Mouse (Mus musculus): ENCODE results near the gene Ipo9.
"Not testable (repeated sequence)": the region's sequence is repeated elsewhere in the genome, so short reads cannot be mapped to it uniquely, and the experiment has no call there.

Ipo9 gene

GRCm38 (mm10) chr1:135427390-135427789, 2.9 kb downstream of the Ipo9 start:
- no peak for DNase-seq

DNA sequence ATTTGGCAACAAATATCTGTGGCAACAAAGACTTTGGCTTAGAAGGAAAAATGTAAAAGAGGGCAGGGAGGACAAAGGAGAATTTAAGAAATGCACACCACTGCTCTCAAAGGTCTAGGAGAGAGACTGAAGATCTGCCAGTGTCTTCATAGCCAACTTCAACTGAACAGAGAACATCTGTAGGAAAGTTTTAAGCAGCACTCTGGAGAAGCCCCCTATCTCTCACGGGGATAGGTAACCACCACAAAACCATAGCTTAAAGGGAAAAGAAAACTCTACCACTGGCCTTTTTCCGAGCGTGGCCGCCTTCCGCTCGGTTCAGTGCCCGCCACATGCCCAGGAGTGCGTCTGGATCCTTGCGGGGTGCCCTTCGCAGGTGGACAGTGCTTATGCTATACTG, 3.7 kb downstream of the Ipo9 start:
- DNase-seq, result no peak

- no peak for DNase-seq
Measured at GRCm38 (mm10) chr1:135422772-135423171, 7.5 kb downstream of the Ipo9 start.

- no peak for DNase-seq
Measured at GRCm38 (mm10) chr1:135413996-135414395, 16.3 kb downstream of the Ipo9 start.

DNA sequence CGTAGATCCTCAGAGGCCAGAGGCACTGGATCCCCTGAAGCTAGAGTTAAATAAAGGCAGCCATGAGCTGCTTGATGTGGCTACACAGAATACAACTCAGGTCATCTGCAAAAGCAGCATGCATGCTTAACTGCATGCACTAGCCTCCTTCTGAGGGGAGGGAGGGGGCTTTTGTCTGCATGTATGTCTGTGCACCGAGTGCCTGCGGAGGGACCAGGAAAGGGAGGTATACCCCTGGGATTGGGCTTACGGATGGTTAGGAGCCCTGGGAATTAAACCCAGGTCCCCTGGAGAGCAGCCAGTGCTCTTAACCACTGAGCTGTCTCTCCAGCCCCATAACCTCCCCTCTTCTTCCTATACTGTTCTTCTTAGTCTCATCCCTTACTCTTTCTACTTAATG, 18.2 kb downstream of the Ipo9 start:
- no peak for DNase-seq

GRCm38 (mm10) chr1:135410967-135411366, 19.3 kb downstream of the Ipo9 start:
- peak; percentile 45 for DNase-seq

DNA sequence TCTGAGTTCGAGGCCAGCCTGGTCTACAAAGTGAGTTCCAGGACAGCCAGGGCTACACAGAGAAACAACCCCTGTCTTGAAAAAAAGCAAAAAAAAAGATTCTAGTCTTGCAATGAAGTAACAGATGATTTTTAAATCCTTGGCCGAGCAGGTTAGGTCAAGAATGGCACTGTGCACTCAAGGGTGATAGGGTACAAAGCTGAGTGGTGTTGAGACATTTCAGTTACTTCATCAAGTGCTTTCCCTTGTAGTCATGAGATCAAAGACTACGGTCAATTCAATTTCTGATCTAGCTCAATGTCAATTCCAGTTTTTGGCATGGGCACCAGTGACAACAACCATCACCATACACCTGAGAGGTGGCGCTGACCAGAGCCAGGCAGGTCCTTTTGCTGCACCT, 21.3 kb downstream of the Ipo9 start:
- no peak for DNase-seq

GRCm38 (mm10) chr1:135405356-135405755, 24.9 kb downstream of the Ipo9 start:
- no peak for DNase-seq

- DNase-seq, result no peak
Measured at GRCm38 (mm10) chr1:135401452-135402110, 28.7 kb downstream of the Ipo9 start.

DNA sequence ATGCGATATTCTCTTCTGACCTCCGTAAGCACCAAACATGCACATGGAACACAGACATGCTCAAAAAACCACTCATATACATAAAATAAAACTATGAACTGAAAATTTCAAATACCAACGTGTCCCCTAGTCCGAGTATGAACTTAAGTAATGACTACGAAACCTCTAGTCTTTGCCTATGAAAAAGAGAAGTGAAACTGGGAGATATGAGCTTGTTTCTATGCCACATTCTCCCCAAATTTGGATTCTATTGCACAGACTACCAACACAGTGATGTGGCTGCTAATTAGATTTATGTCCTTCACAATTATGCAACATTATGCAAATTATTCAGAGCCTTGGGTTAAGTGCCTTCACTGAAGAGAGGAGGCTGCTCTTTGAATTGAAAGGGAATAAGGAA, 30.8 kb downstream of the Ipo9 start:
- DNase-seq, result no peak

- DNase-seq, result no peak
Measured at GRCm38 (mm10) chr1:135385161-135385560, 45.1 kb downstream of the Ipo9 start.

- no peak for DNase-seq
Measured at GRCm38 (mm10) chr1:135384171-135384570, 46.1 kb downstream of the Ipo9 start.

- not testable (repeated sequence) for DNase-seq
Measured at GRCm38 (mm10) chr1:135381560-135381959, 48.7 kb downstream of the Ipo9 start.

DNA sequence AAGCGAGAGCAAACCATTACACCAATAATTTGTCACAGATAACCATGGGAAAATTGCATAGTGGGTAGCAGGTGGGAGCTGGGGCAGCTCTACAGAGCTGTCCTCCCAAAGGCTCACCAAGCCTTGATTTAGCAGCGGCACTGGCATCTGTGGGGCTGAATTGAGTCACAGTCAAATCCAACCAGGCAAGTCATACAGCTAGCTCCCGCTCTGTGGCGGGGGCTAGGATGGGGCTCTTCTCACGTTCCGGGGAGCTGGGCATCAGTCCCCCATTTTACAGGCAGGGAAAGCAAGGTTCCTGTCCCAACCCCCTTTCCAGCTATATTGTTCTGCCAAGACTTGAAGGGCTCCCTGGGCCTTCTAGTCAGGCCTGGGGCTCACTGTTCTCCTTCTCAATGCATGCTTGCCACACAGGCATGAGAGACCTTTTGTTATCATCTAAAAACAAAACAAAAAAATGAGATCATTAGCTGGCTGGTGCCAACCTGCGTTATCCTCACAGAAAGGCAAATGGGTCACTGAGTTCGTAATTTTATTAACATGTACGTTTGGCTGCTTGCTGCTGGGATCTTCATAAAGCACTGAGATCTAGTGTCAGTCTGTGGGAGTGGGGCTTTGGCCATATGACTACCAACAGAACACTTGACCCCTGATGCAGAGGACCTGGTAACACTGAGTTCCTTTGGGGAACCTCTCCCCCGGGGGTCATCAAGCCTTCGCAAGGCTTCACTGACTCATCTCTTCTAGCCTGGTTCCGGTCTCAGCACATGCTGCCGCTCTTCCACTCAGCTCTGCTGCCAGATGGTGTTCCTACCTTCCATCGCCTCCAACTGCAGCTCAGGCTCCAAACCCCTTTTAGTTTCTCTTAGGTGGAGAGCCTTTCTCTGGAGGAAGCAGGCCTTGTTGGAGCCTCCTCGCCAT, 50.0 kb downstream of the Ipo9 start:
- no peak for DNase-seq

DNA sequence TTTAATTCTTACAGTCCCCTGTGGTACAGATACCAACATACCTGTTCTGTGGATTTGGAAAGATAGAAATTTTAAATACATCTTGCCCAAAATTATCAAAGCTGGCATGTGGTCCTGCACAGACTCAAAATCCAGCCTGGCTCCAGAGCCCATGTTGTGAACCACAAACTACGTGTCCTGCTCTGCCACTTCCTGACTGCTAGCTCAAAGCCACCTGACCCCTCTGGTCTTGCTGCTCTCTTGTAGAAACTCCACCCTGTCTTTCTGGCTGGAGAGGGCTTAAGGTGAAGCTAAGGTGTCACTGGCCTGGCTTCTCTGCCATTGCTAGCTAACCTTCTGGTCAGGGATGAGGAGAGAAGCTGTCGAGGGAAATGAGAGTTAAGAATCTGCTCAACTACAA, 51.3 kb downstream of the Ipo9 start:
- no peak for DNase-seq

DNA sequence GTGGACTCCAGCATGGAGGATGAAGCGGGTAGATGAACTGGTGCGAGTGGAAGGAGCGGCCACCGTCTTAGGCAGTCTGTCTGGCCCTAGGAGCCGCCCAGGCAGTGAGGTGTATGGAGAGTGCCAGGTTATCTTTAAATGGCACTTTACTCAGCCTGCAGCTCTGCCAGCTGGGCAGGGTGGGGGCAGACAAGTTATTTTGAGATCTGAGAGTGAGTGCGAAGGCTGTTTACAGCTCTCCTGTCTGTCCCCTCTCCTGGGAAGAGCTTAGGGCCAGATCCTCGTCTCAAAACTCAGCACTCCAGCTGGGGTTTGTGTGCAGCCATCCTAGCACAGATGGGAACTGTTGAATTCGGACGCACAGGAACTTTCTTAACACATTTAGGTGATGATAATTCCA, 51.7 kb downstream of the Ipo9 start:
- DNase-seq, result no peak

DNA sequence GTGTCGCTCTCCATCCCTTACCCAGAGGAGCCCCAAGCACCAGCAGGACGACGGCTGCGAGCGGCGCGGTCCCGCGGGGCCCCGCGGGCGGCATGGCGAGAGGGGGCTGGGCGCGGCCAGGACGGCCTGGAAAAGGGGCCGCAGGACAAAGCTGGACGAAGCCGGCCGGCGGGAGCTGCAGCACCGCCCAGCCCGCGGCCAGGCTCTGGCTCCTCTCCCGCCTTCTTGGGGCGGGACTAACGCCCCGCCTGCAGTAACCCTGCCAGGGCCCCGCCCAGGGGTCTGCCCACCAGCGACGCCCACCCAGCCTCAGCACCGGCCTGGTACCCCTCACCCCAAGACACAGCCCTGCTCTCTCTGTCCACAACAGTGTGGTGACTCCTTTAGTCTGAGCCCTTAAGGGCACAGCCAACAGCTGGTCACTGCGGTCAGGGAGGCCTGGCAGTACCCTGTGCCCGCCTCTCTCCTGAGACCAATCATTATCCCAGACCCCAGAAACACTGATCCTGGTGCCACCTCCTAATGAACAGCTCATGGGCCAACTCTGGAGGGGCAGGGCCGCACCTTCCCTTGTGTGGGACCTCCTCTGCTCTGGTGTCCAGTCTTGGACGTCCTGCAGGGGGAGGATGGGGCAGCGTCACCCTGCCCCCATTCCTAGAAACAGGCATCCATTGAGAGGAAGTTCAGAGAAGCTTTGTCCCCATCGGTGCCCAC, 55.3 kb downstream of the Ipo9 start, which contains the start of gene Shisa4:
Gene Shisa4 (minus strand): TSS at position 370 of the 714 bp plus-strand sequence.
- DNase-seq, result peak; percentile 69

- peak; percentile 30 for DNase-seq
Measured at GRCm38 (mm10) chr1:135374175-135374867, 56.0 kb downstream of the Ipo9 start.

GRCm38 (mm10) chr1:135373171-135373677, 57.1 kb downstream of the Ipo9 start:
- DNase-seq, result no peak

GRCm38 (mm10) chr1:135369415-135369814, 60.9 kb downstream of the Ipo9 start:
- no peak for DNase-seq

DNA sequence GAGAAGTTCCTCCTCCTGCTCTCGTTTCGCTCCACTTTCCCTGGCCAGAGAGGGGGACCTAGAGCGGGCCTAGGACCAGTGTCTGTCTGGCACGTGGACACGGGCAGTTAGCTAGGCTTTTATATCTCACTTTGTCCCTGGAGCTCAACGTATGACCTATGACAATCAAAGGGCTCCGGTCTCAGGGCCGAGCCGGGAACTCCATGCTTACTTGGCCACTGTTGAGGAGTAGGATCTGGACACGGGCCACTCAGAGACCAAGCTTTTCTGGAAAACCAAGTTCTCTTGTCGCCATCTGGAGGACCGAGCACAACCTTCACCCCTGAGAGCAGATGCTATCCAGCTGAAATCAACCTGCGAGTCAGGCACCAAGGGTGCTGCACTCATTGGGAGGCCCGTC, 61.3 kb downstream of the Ipo9 start:
- peak; percentile 71 for DNase-seq

GRCm38 (mm10) chr1:135368245-135368644, 62.1 kb downstream of the Ipo9 start:
- peak; percentile 85 for DNase-seq

- DNase-seq, result no peak
Measured at GRCm38 (mm10) chr1:135367595-135367994, 62.7 kb downstream of the Ipo9 start.
